Mouse (Mus musculus) T-helper 17 cell (primary cell): Measurements from ENCODE around the gene Ksr1.

Experiments used
- in situ Hi-C, 2 experiments: fragments of 300-600 bp; cut with MboI, MseI; formaldehyde crosslinking; loops; 1 replicate in 1 of 2; 2 replicates in 1 of 2; pipeline ENCODE4 v1.15.1; 2025; ENCODE audit warnings: high pct_unique_total_duplicates in 2 of 2

Gene Ksr1

DNA sequence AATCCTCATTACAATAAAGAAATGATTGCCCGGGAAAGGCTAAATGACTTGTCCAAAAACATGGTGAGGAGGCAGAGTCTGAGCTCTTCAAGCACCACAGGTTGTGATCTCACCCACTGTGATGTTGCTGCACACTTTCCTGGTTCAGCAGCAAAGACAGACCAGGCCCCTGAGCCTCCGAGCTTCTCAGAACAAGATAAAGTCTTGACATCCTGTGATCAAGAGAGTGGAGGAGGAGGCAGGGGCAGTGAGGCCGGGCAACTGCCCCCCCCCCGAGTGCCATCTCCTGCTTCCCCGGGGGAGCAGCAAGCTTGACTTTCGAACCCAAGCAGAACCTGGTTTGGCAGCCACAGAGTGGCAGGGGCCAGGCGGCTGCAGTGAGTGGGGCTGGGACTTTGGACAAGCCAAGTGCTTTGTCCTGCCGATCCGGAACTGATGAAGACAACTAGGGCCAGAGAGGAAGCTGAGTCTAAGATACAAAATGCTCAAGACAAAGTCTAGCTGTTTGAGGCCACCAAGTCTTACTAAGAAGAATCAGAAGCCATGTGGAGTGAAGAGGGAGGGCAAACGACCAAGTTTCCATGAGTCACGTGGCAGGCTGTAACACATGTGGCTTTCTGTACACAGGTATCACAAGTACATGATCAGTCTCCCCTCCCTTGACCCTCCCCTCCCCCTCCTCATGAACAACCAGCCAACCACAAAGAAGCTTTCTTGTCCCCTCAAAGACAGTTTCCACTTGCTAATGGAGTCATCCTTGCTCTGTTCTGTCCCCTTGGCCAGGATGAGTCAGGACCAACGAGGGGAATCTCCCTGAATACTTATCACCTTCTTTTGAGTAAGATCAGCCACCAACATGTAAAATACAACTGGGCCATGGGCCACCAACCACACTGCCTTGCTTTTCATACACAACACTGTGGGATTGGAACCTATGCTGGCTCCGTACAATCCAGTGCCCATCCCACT, 16.5 kb downstream of the Ksr1 start:
- in situ Hi-C loops: loop anchor here in 1 of 2 experiments (10.0 to 25.0 kb wide), 2 partner anchors 955 to 1283 kb away; partner anchors contain the start of genes Nek8 and Tlcd1

DNA sequence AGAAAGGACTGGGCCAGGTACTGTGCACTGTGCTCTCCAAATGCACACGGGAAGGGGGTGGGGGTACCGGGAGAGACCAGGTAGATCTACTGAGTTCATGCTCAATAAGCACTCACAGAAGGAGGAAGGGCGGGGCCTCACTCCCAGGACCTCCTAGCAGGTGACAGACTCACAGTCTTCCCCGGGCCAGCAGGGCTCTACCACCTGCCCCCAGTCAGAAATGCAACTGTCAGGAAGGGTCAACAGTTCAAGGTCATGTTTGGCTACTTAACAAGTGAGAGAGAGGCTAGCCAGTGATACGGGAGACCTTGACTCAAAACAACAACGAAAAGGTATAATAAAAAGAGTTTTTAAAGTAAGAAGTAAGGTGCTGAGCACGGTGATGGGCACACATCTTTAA, 18.0 kb downstream of the Ksr1 start:
- in situ Hi-C loops: loop anchor here in 1 of 2 experiments (25.0 kb wide), 1 partner anchor 1284 kb away; no protein-coding TSS in a partner anchor

GRCm38 (mm10) chr11:79126963-79127362, 19.2 kb downstream of the Ksr1 start:
- in situ Hi-C loops: loop anchor here in 1 of 2 experiments (25.0 kb wide), 1 partner anchor 1285 kb away; no protein-coding TSS in a partner anchor

- in situ Hi-C loops: loop anchor here in 1 of 2 experiments (25.0 kb wide), 1 partner anchor 1287 kb away; no protein-coding TSS in a partner anchor
Observed at GRCm38 (mm10) chr11:79125775-79126174, 20.4 kb downstream of the Ksr1 start.

DNA sequence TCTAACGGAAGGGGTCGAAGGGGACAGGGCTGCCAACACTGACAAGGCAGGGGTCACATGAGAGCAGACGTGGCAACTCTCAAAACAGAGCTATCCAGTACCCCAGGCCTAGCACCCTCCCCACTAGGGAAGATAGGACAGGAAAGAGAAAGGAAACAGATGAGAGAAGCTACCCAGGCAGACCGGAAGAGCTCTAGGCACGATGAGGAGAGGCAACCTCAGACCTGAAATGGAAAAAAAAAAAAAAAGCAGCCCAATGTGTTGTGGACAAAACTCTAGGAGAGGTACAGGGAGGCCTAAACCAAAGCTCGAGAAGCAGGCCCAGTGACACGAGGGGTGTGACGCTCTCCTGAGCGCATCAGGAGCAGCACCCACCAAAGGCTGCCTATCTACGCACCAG, 23.7 kb downstream of the Ksr1 start:
- in situ Hi-C loops: no loop called here

DNA sequence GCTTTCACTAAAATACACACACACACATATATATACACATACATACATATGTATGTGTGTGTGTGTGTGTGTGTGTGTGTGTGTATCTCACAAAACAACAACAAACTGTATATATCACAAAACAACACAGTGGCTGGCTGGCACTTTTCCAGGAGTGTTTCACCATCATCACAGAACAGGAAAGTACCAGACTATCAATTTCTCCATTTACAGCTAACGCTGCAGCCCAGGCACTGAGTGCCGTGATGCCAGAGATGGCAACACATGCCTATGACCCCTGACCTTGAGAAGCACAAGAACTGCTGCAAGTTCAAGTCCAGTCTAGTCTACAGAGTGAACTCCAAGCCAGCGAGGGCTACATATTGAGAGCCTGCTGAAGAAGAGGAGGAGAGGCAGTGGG, 26.1 kb downstream of the Ksr1 start:
- in situ Hi-C loops: no loop called here

GRCm38 (mm10) chr11:79118918-79119377, 27.3 kb downstream of the Ksr1 start:
- in situ Hi-C loops: no loop called here

GRCm38 (mm10) chr11:79116665-79117064, 29.5 kb downstream of the Ksr1 start:
- in situ Hi-C loops: no loop called here

- in situ Hi-C loops: no loop called here
Observed at GRCm38 (mm10) chr11:79115659-79116058, 30.5 kb downstream of the Ksr1 start.

DNA sequence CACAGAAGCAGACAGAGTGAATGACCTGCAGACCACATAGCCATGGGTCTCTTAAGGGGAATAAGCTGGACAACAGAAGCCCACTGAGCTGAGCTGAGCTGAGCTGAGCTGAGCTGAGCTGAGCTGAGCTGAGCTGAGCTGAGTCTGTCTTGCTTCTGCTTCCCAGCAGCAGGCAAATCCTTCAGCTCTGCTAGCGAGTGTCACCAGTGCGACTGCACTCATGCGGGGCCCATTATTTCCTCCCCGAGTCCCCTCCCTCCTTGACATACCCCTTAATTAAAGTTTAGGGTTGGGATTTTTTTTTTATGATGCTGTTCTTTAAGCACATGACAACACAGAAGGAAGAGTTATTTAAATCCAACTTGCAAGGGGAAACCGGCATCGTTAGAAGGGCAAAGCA, 32.1 kb downstream of the Ksr1 start:
- in situ Hi-C loops: loop anchor here in 1 of 2 experiments (5.0 kb wide), 1 partner anchor 98 kb away; no protein-coding TSS in a partner anchor

- in situ Hi-C loops: loop anchor here in 1 of 2 experiments (5.0 kb wide), 1 partner anchor 99 kb away; no protein-coding TSS in a partner anchor
Observed at GRCm38 (mm10) chr11:79113397-79113796, 32.8 kb downstream of the Ksr1 start.

DNA sequence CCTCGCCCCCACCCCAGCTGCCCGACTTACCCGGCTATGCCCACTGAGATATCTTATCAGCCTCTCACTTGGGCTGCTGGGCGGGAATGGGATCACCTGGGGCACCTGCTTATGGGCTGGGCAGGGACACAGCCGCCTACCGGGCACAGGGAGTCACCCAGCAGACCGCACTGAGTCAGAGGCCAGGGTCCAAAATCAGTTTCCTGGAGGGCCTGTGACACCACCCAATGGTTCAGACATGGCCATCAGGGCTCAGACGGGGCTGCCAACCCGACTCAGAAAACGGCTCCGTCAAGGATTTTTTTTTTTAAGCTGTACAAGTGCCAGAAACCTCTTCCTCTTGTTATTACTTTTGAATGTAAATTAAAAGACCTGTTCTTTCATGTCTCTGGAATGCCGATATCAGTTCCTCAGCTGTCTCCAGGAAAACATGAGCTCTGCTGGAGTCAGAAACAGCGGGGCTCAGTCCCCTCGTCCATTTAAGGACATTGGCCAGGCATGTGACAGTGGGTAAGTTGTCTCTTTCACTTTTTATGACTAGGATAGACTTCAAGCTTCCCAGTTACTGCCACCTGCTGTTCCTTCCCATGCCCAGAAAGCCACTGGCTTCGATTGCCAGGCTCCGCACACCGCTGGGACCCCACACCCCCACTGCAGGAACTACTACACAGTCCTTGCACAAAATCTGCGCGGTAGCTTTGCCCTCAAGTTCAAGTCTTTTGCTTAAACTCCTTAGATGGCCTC, 33.5 kb downstream of the Ksr1 start:
- in situ Hi-C loops: loop anchor here in 1 of 2 experiments (5.0 kb wide), 1 partner anchor 100 kb away; no protein-coding TSS in a partner anchor

GRCm38 (mm10) chr11:79111864-79112558, 34.2 kb downstream of the Ksr1 start:
- in situ Hi-C loops: loop anchor here in 1 of 2 experiments (5.0 kb wide), 1 partner anchor 100 kb away; no protein-coding TSS in a partner anchor

DNA sequence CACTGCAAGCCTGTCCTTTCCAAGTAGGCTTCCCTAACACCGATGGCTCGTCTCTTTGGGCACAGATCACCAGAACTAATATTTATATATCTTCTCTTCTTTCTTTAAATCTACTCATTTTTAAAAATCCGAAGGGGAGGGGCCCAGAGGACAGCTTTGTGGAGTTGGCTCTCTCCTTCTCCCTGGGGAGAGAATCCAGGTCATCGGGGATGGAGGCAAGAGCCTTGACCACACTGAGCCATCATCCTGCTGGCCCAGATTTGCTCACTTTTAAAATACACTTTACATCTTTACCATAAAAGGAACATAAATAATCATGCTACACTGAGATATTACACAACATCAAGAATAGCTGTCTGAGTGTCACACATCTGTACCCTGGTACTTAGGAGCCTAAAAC, 35.8 kb downstream of the Ksr1 start:
- in situ Hi-C loops: loop anchor here in 1 of 2 experiments (5.0 kb wide), 1 partner anchor 102 kb away; no protein-coding TSS in a partner anchor

DNA sequence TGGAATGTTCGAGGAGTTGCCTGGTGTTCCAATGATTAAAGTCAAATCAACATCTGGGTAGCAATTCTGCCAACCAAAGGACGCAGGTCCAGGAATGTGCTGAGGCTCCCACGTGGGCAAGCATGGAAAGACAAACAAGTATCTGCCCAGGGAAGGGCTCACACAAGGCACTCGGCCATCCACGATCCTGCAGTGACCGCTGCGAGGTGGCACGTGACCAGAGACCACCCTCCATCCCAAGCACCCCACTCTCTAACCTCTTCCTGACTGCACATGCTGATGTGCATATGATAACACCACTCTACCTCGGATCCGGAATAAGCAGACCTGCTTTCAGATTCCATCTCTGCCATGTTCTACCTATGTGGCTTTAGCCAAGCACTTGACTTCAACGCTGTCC, 38.3 kb downstream of the Ksr1 start:
- in situ Hi-C loops: loop anchor here in 1 of 2 experiments (5.0 kb wide), 1 partner anchor 54 kb away; no protein-coding TSS in a partner anchor

DNA sequence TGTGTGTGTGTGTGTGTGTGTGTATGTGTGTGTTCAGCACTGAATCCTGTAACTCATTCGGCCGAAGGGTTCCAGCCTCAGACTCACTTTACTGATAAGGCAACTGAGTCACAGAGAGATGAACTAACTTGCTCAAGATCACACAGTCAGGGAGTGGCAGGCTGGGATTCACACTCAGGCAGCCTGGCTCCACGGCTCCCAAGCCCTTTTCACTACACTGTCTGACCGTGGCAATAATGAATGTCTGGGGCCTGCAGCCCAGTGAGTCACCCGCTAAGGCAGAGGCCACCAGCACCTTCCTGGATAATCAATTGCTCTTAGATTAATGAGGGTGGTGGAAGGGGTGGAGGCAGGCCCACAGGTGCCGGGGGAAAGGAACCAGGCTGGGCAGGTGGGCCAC, 41.2 kb downstream of the Ksr1 start:
- in situ Hi-C loops: loop anchor here in 1 of 2 experiments (5.0 kb wide), 1 partner anchor 57 kb away; no protein-coding TSS in a partner anchor

DNA sequence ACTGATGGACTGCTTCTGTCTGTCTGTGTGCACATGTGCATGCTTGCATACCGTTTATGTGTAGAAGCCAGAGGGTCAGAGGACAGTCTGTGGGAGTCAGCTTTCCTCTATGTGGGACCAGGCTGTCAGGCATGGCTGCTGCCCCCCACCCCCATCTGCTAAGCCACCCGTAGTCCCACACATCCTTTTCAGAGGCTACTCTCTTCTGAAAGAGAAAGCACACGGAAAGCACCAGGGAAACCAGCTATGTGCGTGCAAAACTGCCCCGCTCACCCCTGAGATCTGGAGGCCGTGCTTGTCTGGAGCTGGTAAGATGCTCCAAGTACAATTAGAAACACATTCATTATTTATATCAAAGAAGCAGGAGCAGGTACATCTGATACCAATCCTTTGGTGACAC, 41.7 kb downstream of the Ksr1 start:
- in situ Hi-C loops: no loop called here

- in situ Hi-C loops: no loop called here
Observed at GRCm38 (mm10) chr11:79104096-79104495, 42.1 kb downstream of the Ksr1 start.

GRCm38 (mm10) chr11:79103461-79103869, 42.7 kb downstream of the Ksr1 start:
- in situ Hi-C loops: no loop called here

- in situ Hi-C loops: no loop called here
Observed at GRCm38 (mm10) chr11:79102280-79102679, 43.9 kb downstream of the Ksr1 start.

- in situ Hi-C loops: no loop called here
Observed at GRCm38 (mm10) chr11:79101568-79101967, 44.6 kb downstream of the Ksr1 start.
